Mouse (Mus musculus) T-helper 2 cell (primary cell): Measurements from ENCODE around the gene Smim10l2a.
"Not testable (repeated sequence)": the region's sequence is repeated elsewhere in the genome, so short reads cannot be mapped to it uniquely, and the experiment has no call there.

Source experiments
- in situ Hi-C: fragments of 300-600 bp; cut with MboI, MseI; formaldehyde crosslinking; loops from one replicate; pipeline ENCODE4 v1.15.1; 2025; ENCODE audit warnings: high pct_unique_total_duplicates

Gene Smim10l2a

GRCm38 (mm10) chrX:56374431-56375128, at the start of gene Smim10l2a:
Gene Smim10l2a (plus strand): TSS chrX:56374586.
- in situ Hi-C loops = not testable (repeated sequence)

DNA sequence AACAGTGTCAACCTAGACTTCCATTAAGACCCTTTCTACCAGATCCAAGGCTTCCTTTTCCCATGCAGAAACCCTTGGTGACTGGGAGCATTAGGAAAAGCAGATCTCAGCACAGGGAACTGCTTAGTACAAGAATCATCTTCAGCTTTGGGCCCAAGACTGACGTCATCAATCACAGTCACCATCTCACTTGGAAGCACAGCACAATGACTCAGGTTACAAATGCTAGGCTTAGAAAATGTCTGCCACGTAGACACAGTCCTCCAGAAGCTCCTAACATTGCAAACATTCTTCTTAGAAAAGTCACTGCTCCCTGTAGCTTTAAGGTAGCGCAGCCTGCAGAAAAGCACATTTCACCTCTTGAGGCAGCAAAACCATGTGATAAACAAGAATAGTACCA, 42.3 kb upstream of the Smim10l2a start:
- in situ Hi-C loops = no loop called here

DNA sequence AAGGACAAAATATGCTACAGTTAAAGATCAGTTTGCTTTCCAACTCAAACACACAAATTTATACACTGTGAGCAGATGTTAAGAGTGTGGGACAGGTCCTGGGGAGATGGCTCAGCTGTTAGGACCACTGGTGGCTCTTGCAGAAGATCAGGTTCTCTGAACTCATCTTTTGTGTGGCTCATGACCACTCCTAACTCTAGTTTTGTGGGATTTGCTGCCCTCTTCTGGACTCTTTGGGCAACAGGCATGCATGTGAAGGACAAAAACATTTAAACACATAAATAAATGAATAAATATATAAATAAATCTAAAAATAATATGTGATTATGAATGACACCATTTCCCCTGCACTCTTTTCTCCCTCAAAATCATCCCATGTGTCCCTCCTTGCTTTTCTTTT, 34.1 kb upstream of the Smim10l2a start:
- in situ Hi-C loops = no loop called here

DNA sequence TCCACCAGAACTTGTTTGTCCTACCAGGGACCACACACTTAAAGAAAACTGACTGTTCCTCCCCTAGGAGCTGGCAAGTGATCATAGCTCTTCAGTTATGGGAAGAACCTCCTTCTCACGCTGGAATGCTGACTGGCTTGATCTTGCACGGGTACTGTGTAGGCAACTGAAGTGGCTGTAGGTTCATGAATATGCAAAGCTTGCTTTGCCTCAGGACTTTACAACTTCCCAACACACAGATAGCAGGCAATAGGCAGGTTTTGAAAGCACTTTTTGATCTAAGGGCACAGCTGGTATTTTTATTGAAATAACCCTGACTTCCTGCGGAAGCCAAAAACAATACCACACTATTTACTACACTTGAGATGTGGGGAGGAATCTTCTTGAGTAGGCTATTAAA, 31.5 kb upstream of the Smim10l2a start:
- in situ Hi-C loops = no loop called here

- in situ Hi-C loops = no loop called here
These were observed 28.0 kb upstream of the Smim10l2a start, which contains the start of gene Zfp449 for GRCm38 (mm10) chrX:56346176-56346931. Gene Zfp449 (plus strand): TSS chrX:56346400.

DNA sequence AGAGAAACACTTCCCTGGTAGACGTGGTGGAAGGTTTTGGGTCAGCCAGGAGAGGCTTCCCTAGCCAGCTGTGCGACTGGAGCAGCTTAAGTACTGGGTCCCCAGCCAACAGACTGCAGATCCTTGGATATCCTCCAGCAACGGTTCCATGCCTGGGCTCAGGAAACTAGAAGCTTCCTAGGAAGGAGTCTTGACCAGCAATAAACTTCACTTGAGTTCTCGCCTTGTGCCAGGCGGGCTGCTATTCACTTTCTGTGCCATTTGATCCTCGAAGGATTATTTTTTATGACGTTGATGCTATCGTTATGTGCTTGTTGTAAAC, 27.5 kb upstream of the Smim10l2a start:
- in situ Hi-C loops = no loop called here

DNA sequence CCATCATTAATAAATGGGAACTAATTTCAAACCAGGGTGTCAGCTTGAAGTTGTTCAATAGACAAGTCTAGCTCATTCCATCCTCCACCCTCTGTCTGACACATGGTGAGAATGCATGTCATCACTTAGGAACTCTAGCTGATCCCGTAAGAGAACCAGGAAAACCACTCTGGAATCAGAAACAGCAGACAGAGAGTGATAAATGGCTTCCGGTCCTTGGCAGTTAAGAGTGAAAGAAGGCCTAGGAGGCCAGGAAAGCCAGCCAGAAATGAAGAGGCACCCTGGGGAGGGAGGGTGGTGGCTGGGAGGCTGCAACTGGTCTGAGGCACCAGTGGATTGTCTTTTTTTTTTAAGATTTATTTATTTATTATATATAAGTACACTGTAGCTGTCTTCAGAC, 6.5 kb downstream of the Smim10l2a start:
- in situ Hi-C loops = no loop called here

GRCm38 (mm10) chrX:56384142-56384541, 9.8 kb downstream of the Smim10l2a start:
- in situ Hi-C loops = no loop called here

- in situ Hi-C loops = no loop called here
These were observed 30.3 kb downstream of the Smim10l2a start for GRCm38 (mm10) chrX:56404646-56405045.

DNA sequence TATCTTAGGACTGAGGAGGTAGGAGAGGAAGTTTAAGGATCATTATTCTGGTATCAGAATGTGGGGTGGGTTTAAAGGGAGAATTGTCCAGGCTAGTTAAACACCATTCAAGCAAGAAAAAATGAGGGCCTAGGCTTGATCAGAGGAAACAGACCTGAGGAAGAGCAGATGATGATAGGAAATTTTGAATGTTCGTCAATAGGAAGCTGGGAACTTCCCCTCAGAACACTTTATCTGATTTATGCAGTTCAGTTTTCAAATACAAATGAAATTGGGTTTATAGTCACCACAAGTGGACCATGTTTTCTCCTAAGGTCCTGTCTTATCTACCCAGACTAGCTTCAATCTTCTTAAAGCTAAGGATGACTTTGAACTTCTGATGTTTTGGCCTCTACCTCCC, 31.1 kb downstream of the Smim10l2a start:
- in situ Hi-C loops = no loop called here

DNA sequence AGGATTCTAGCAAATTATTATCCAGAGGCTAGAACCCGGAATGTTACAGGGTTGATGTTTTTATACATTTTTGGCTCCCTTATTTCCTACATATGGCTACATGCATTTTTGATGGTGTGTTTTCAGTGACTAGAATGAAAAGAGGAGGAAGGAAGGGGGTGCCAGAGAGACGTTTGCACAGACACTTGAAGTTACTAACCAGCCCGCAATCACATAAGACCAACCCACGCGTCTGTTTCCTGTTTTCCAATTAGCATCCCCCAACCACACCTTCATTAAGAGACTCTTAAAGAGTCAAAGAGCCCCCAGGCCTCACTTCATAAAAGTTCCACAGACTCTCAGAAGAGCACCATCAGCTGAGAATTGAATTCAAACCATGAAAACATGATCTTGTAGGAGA, 31.7 kb downstream of the Smim10l2a start:
- in situ Hi-C loops = no loop called here

DNA sequence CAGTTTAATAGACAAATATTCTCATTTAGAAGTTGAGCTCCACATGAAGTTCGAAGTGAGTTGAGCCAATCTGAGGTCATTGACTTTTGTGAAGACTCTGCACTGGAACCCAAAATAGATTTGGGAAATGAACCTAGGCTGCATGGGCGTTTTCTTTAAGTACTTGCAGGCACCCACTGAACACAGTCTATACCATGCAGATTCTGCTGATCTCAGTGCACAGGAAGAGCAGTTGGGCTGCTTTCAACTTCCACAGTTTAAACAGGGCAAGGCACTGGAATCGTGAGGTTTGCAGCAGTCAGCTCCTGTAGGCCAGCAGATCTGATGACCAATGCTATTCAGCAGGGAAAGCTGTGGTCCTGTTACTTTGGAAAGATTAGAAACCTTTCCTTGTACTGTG, 41.9 kb downstream of the Smim10l2a start:
- in situ Hi-C loops = no loop called here

GRCm38 (mm10) chrX:56417541-56417940, 43.2 kb downstream of the Smim10l2a start:
- in situ Hi-C loops = no loop called here
